Mouse (Mus musculus): ENCODE results near the gene Stx19. TPM values are rescaled to one million over a fixed set of nuclear protein-coding genes. Genes with fewer than 3 reads are reported as not detected.

Stx19 gene
- 0.58 TPM for polyA plus RNA-seq (2017; shearing (Covaris generic))

DNA sequence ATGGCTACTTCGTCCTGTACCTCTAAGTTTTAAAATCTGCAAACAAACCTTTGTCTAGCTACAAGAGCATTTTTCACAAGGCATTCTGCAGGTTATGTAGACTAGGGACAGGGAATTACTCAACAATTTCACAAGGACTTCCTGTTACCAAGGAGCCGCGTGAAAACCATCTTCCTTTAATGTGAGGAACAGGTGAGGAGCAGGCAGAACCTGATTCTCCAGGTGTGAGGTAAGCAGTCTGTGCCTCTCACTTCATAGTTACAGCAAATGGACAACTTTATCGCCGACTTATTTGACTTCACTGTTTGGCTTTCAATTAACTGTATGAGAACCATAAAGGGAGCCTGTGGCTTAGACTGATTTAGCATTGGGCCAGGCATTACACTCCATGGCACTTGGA, at the start of gene Stx19:
Gene Stx19, plus strand, starts transcription at position 186 of the 400 bp plus-strand sequence.

GRCm38 (mm10) chr16:62786621-62787331, 27.7 kb upstream of the Stx19 start, which contains the start of gene Nsun3:
Gene Nsun3, minus strand, starts transcription at chr16:62786818.

GRCm38 (mm10) chr16:62846498-62847312, 32.2 kb downstream of the Stx19 start, which contains the start of gene Arl13b:
Gene Arl13b, minus strand, starts transcription at chr16:62847040.

GRCm38 (mm10) chr16:62854191-62855068, 40.0 kb downstream of the Stx19 start, which contains the start of gene Pros1:
Gene Pros1, plus strand, starts transcription at chr16:62854307.

Other genes with a start within 250 kb of the Stx19 start
- 25.1 TPM for gene Nsun3, start 27.9 kb upstream of the Stx19 start, polyA plus RNA-seq (2017; shearing (Covaris generic))
- gene Arl13b, start 32.4 kb downstream of the Stx19 start, polyA plus RNA-seq (2017; shearing (Covaris generic)) = 20.2 TPM
- 16.6 TPM for gene Pros1, start 39.6 kb downstream of the Stx19 start, polyA plus RNA-seq (2017; shearing (Covaris generic))